Mouse (Mus musculus): Measurements from ENCODE around the gene Mettl7b.

GRCm38 (mm10) chr10:128910066-128910841, 50.5 kb downstream of the Mettl7b start:
- TF ChIP-seq GATA1 (IDR thresholded peaks at IDR 0.05; ENCODE audit: low read length) (no peak), TAL1 (IDR thresholded peaks at IDR 0.05; ENCODE audit: low read length) (no peak)
